Mouse (Mus musculus): ENCODE results near the gene Tdgf1.

DNA sequence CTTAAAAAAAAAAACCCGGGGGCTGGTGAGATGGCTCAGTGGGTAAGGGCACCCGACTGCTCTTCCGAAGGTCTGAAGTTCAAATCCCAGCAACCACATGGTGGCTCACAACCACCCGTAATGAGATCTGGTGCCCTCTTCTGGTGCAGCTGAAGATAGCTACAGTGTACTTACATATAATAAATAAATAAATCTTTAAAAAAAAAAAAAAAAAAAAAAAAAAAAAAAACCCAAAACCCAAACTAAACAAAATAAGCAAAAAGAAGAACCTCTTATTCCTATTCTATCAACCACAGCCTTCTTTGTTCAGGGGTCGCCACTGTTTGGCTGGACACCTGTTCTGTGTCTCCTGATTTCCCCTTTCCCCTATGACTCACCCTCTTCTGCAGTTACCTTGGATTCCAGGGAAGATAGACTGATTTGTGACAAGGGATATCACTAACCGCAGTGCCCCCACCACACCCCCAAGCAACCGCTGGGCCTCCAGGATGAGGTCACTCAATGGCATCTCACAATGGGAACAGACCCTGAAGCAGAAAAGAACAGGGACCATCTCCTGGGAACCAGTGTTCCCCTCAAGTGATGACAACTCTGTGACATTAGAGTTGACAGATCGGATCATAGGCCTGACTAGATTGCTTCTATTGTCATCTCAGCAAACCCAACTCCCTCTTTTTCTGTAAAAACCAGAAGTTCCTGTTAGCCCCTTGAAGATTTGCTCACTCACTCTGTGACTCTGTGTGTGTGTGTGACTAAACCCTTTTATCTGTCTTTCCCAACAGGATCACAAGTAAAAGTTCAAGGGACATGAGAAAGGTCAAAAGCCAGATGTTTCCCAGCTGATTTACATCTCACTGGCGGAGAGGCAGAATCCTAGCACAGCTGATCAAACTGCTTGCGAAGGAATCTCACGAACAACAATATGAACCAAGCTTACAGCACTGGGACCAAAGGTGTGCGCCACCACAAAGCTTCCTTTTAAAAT is 8.2 kb downstream of the Tdgf1 start:
- no peak for TF ChIP-seq POLR2A (IDR thresholded peaks at IDR 0.05; ENCODE audit: borderline replicate concordance, low read depth, low read length)
- TF ChIP-seq CTCF (IDR thresholded peaks at IDR 0.05; ENCODE audit: low read depth, low read length): no peak

Measured in bone marrow macrophage, adult 2 months (primary cell).